8 mouse cellular contexts compared by ENCODE assay signal in genomic region chr6:99803983-99804904, GRCm38 (mm10).
DNase-seq lines count a peak whose midpoint lies in the region; ATAC-seq lines count a peak whose summit lies in the region.

No protein-coding gene starts in this region.

- peaks cover 5% of the 10 kb centered on the region for H3K4me1 ChIP-seq in hindbrain, embryonic 16.5 days (ENCODE audit: control insufficient read depth, insufficient read depth, low read depth, low read length)

- peak overlapping the region; percentile 50; the same call in 1 of the 2 replicates for H3K9ac ChIP-seq in hindbrain, embryonic 16.5 days (ENCODE audit: low read depth, low read length)

- 21% methylated on average over 25 of the region's 25 CpGs for WGBS in hindbrain, embryonic 16.5 days

- peak overlapping the region; percentile 57 for H3K4me2 ChIP-seq in hindbrain, embryonic 16.5 days (ENCODE audit: low read length)

- H3K9me3 ChIP-seq in hindbrain, embryonic 16.5 days (ENCODE audit: control insufficient read depth, low read length) = no peaks in the 10 kb centered on the region

- peak overlapping the region; percentile 13; the same call in 1 of the 2 replicates for H3K27ac ChIP-seq in hindbrain, embryonic 16.5 days (ENCODE audit: low read depth, low read length)

- DNase-seq in T-cell, adult 2 months (ENCODE audit: low spot score) = peak; percentile 66
- DNase-seq in cerebellum, postnatal 36 days = peak; percentile 92 to 97
- peak; percentile 84 for DNase-seq in gastrocnemius, adult 18-20 months (ENCODE audit: low spot score)
- peak; percentile 79 for DNase-seq in left cerebral cortex, adult 11 months (ENCODE audit: low spot score)
- peak; percentile 92 to 95 for DNase-seq in right cerebral cortex, postnatal 10 days (ENCODE audit: low spot score in 2 of 2)
- peak; percentile 93 for DNase-seq in urinary bladder, postnatal 25 days (ENCODE audit: low spot score)

- ATAC-seq in hindbrain, embryonic 16.5 days = peak; percentile 95
- peak; percentile 99 for ATAC-seq in megakaryocyte, adult 5-6 weeks (ENCODE audit: poor library complexity, severe bottlenecking)

- H3K36me3 ChIP-seq in hindbrain, embryonic 16.5 days (ENCODE audit: control insufficient read depth, insufficient read depth, low read length) = no peaks in the 10 kb centered on the region

- peaks cover 8% of the 10 kb centered on the region for H3K27me3 ChIP-seq in hindbrain, embryonic 16.5 days (replicated peaks; ENCODE audit: control insufficient read depth, insufficient read depth, low read length)

- peak overlapping the region; percentile 23 for H3K4me3 ChIP-seq in hindbrain, embryonic 16.5 days (ENCODE audit: low read length)

Comparison
In these comparisons a context has a peak if more than half of its experiments do, and no peak if none do; other contexts are left out.
1. Peak in every context shown above with its lines: DNase-seq, ATAC-seq, H3K4me3 ChIP-seq and H3K27ac ChIP-seq.